Mouse (Mus musculus) right cerebral cortex, postnatal 10 days (tissue): ENCODE data around the gene Esrrg.

Source experiments
- DNase-seq, 2 experiments: peaks; one replicate each; pipeline ENCODE4 v3.0.0; 2021; ENCODE audit warnings: low spot score in 2 of 2

The Esrrg gene

DNA sequence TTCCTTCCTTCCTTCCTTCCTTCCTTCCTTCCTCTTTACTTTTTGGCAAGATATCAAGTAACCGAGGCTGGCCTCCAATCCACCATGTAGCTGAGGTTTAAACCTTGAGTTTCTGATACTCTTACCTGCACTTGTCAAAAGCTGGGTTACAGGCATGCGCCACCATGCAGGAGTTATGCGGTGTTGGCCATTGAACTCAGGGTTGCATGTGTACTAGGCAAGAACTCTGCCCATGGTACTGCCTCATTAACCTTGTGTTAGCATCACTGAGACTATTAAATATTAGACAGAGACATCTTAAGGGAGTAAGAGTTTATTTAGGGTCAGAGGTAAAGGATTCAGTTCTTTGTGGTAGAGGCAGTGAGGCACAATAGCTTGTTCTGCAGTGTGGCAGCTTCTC lies 161.6 kb downstream of the Esrrg start:
- no peak for DNase-seq

DNA sequence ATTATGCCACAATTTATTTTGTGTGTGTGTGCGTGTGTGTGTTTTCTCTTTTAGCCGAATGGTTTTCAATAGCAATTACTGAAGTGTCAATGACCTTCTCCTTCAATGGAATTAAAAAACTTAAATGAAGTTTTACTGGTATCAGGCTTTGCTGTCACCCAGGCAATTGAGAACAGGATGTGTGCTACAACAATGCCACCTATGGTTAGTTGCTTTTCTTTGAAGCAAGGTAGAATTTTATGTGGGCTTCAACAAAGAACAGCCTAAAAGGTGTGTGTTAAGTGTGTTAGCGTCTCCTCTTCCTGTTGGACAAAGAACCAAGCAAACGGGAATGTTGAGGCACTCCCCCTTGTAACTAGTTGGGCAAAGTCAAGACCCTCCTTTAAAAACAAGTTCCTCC lies 162.5 kb downstream of the Esrrg start:
- no peak for DNase-seq

DNA sequence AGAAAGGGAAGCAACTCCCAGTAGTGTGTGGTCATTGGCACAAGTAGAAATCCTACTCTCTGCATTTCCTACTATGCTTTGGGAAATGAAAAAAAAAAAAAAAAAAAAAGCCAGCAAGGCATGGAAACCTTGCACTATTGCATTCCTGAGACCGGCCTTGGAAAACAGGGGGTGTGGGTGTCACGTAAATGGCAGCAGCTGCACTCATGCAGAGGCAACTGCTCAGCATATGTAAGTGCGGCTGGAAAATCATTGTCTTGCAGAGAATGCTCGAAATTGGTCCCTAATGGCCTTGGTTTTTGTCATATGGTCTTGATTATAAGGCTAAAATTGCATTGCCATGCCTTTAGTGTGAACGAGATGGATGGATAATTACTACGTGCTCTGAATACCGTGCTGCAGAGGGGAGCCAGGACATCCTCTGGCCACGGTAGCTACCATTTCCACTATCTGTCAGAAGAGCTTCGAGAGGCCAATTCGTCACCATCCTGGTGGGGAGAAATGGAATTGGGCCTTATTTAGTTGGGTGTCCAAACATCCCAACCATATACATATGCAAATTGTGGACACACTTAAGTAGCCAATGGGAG lies 171.1 kb downstream of the Esrrg start:
- no peak for DNase-seq

DNA sequence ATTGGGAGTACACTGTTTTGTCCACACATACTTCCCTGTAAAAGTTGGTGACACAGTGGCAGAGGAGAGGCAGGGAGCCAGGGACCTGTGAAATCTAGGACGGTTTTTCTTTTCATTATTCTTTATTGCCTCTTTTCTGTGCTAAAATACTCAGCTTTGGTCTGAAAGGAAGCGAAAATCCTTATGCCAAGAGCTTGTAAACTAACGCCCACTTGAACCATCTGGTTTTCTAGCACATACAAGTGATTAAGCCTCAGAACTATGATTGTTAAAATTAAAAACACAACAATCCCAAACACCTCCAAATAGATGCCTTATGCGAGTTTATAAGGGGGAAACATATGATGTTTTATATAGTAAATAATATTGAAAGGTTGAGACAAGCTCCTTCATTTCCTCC lies 176.6 kb downstream of the Esrrg start:
- DNase-seq = peak; percentile 30 to 36

DNA sequence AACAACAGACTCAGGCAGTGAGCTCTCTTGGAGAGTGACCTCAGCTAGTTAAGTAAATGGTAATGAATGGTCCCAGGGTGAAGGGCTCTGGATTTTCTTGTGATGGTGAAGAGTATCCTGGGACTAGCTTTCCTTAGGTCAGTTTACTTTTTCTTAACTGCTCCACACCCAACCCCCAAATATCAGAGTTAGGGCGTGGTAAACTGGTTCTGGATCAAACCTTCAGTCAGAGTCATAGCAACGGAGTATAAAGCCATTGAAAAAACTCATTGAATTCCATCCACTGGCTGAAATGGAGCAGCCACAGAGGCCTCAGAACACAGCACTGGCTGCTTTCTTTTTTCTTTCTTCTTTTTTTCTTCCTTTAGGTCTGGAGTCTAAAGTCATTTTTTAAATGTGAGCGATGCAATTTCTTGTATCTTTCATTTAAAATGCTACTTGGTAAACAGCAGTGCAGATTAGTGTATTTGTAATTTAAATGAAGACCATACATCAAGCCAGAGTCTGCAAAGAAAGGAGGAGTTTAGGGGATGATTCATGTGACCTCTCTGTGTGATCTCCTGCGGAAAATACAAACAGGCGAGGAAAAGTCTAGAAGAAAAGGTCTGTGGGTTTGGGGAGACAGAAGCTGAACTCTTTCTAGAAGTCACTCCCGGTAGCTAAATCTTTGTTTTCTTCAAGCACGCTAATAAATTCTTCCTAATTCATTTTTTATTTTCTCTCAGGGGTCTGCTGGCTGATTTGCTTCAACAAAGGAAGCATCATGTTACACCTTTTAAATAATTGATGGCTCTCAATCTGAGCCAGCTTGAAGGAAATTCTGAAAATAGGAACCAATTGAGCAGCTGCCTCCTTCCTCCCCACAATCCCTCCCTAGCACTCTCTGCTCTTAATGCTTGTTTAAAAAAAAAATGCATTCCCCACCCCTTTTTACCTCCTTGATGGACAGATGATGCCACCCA lies 178.7 kb downstream of the Esrrg start:
- DNase-seq = no peak

DNA sequence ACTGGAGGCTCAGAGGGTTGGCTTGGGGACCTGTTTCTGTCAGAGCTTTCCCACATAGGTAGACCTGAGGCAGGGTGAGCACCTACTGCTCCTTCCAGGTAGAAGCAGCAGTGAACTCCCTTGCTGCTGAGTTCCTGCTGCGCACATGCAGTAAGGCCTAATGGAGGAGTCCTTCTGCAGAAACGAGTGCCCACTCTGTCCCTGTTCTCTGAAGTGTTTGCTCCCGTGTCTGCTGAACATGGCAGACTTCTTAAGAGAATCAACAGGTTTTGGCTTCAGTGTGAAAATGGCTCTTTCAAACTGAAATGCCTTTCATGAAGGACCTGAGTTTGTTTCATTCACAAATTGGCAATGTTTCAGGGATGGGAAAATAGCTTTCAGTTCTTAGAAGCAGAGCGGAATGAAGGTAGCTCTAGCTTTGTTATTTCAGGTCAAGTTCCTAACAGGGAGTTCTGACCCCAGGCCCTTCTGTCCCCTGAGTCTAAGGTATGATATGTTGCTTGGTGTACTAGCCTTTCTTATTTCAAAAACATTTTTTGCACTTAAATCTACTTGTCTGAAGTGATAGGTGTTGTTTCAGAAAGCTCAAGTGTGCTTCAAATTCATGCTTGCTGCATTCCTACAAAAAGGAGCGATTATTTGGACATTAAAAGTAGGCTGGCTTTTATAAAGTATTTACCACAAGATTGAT lies 185.8 kb downstream of the Esrrg start:
- no peak for DNase-seq

DNA sequence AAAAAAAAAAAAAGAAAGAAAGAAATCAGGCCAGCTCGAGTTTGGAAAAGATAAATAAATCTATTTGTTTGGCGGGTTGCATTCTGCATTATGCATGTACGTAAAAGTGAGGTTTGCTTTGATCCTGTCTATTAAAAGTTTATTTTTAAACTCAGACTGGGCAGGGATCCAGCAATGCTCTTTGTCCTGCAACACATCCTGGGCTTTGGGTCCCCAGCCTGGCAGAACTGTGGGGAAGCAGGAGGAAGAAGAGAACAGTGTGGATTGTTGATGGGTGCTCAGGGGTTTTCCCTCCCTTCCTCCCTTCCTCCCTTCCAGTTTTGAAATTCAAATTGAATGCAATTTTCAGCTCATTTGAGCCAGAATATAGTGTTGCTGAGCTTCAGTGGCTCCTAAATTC lies 187.0 kb downstream of the Esrrg start:
- DNase-seq = no peak

DNA sequence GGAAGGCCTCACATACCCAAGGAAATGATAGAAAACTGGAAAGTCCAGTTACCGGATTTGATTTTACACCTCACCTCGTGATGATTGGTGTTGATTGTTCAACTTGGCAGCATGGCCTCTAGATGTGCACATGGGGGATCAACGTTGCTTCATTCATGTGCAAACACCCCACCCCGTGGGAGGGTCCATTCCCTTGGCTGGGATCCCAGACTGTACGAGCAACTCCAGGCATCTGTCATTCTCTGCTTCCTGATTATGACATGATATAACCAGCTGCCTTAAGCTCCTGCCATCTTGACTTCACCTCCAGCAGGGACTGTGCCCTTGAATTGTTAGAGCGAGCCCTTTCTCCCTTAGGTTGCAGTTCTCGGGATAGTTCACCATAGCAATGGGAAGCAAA lies 190.7 kb downstream of the Esrrg start:
- no peak for DNase-seq

DNA sequence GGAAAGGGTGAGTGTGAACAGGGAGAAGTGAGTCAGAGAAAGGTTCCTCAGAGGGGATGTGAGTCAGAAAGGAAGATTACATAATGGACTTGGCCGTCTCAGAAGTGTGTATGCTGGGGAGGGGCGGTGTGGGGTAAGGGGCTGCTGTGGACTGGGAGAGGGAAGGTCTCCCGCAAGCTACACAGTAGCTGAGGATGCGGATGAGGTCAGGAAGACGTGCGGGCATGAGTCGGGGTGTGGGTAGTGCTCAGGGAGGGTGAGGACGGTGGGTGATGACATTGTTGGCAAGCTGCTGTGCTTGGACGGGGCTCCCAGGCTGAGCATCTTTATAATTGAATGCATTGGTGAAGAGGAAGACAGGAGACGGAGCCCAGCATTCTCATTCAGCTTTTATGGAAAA lies 192.2 kb downstream of the Esrrg start:
- DNase-seq = no peak

DNA sequence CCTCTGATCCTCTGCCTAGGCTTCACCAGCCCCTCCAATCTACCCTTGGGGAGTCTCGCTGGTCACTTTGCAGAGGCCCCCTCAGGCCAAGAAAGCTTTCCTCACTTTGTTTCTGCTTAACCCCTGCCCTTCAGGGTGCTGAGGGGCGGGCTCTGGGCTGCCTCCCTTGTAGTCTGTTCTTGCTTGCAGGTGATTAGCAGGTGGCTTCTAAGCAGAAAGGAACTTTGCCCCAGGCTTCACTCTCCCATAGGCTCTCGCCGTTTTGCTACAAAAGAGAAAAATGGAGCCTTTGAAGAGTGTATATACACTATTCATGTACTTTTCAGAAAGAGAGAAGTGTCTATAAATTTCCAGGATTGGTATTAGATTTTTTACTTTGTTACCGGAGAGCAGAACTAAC lies 195.0 kb downstream of the Esrrg start:
- DNase-seq = no peak

DNA sequence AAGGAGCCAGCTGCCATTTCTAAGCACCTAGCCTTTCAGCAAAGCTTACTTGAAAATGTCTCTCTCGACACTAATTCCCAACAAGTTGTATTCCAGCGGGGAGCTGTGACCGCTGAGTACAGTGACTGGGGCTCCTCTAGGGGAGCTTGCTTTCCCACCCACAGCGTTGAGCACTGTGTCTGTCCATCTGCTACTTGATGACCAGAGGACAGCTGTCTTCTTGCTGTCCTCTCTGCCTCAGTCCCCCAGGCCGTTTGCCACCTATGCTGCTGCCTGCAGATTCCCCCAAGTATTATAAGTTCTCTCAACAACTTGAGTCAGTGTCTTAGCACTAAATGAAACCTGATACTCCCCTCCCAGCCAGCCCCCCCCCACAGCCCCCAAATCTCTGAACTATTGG lies 195.4 kb downstream of the Esrrg start:
- DNase-seq = no peak

DNA sequence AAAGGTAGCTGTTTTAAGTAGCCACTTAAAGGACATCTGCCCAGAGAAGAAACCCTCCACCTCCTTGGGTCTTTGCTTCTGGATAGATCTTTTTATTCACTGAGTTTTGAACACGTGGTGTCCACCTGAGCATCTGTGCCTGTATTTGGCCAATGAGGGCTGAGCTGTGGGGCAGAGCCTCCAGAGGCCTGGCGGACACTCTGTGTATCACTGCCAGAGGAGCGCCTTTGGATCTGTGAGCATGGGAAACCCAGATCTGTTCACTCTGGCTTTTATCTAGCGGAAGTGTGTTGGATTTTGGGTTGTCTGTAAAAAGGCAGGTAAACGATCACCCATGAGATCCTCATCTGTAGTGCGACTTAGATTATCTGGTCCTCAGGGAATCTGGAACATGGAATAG lies 196.4 kb downstream of the Esrrg start:
- no peak for DNase-seq

DNA sequence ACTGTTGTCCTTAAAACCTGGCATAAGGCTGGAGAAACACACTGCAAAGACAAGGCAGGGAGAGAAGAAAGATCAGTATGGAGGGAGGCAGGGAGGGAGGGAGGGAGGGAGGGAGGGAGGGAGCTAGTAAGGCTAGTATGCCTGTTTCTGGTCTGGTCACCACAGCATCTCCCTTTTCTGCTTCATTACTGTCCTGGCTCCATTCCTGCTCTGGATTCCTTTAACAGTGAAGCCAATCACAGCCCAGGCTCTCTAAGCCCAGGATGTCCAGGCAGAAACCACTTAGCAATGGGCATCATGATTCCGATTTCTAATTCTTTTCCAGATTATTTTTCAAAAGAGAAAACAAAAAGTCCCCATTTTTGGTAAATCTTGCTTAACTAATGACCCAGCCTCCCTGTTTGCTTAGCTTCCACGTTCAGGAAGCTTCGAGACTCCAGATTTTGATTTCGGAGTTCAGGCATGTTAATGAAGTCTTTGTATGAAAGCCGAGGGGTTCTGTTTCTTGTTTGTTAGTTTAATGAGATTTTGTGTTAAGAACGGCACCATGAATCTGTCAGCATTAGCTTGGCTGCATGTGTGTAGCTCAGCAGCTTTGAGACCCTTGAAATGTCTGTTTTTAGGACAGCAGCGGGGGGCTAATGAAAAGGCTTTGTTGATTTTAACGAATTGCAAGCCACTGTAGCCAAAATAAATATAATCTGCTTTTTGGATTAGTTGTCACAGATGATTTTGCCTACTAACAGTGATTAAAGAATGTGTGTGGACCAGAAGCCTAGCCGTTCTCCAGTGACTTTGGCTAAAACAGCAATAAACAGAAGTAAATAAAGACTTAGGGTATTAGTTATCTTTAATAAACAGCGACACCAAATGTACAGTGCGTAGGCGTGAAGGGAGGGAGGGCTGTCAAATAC lies 199.1 kb downstream of the Esrrg start:
- no peak for DNase-seq

DNA sequence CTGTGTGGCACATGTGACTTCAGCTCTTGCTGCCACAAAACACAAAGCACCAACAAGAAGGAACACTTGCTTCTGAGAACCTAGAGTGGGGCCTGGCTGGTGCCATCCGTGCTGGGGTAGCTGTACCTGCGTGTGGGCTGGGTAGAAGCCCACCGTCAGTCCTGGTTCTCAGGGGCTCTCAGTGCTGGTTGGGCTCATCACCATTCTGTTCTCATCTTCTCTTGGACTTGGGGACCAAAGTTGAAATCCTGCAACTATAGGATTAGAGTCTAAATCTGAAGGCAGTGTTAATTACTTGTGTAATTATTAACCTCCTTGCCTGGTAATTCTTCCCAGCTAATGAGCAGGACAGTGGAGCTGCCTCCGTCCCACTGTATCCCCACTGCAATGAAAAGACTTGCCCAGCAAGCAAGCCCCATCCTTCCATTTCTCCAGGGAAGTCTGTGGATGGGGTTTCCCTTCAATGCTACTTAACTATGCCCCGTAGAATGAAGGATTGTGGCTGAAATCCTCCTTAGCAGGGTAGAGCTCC lies 199.9 kb downstream of the Esrrg start:
- DNase-seq = no peak

DNA sequence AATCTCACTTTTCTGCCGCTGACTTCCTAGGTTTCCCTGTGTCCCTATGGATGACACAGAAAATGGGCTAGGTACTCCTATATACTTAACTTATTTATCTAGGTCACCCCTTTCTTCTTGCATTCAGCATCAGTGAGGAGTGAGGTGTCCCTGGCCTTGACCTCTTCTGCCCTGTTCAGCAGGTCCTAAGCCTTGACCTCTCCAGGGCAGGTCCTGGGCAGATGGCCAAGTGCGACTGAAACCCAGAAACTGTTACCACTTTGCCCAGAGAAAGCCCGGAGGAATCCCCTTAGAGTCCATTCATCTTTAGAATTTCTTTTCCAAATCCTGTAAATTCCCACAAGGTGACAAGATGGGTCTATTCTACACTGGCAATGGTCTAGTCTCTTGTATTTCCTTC lies 201.0 kb downstream of the Esrrg start:
- no peak for DNase-seq

DNA sequence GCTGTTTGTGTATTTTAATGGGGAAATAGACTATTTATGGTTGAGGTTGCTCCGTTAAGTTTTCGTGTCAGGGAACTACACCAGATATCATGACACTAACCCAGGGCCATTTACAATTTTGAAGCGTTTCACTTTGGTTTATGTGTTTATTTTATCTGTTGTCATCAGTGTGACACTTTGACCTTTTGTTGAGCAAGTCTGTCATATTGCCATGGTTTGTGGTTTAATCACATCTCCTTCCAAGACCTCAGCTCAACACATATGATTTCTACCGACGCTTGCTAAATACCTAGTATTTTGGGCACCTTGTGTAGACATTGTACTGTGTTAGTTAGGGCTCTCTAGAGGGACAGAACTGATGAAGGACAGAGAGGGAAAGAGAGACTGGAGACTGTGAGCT lies 210.8 kb downstream of the Esrrg start:
- DNase-seq = no peak

DNA sequence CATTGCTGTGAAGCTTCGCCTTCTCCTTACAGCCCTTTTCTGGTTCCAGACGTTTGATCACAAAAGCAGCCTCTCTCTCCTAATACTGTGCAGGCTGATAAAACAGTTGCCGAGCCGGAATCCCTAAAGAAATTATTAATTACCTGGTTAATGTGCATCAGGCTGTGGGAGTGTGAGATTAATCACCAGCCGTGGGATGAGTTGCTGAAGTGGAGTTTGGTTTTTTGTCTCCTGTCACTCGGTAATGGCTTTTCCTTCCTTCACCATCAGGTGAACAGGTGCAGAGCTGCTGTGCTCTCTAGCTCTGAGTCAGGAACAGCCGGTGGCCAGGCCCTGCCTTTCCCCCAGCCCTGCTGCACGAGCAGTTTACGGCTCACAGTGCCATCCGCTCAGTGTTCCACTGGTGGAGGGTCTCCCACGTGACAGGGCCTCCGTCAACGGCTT lies 212.8 kb downstream of the Esrrg start:
- DNase-seq = no peak

DNA sequence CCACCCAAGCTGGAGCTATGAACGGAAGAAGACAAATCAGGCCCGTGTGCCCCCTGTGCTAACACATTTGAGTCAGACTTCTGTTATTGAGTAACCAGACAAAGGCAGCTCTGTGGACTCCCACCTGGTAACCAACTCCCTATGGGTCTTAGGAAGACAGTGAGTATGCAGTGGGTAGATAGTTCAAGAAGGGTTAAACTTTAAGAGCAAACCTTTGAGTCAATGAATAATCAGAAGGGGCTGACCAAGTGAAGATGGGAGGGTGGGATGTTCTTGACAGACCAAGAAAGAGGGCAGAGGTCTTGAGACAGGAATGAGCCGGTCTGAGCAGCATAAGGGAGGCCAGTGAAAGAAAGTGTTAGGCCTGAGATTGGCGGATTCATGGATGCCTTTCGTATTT lies 214.8 kb downstream of the Esrrg start:
- DNase-seq = no peak

DNA sequence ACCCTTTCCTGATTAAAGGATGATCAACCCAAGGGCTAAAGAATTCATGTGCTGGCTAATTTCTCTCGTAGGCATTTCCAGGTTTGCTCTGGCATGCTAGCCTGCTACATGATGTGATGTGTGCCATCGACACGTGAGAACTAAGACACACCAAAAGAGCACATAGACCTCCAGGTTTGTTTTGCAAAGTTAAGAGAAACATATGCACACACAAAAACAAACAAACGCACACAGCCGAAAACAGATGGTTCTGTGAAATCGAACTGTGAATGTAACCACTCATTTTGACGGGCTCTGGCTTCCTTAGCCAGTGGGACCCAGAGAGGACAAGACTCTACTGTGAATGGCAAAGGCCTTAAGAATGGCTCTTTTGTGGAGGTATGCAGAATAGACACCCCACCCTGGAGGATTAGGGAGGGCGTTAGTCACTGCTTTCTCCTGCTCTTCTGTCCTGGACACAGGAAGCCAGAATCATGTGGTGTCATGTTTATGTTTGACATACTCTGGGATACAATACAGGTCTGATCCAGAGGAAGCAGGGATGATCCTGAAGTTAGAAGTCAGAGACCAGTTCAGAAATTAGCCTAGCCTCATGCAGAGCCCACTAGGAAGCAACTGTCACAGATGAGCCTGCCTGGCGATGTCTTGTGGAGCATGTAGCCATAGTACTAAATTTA lies 217.0 kb downstream of the Esrrg start:
- DNase-seq = no peak

DNA sequence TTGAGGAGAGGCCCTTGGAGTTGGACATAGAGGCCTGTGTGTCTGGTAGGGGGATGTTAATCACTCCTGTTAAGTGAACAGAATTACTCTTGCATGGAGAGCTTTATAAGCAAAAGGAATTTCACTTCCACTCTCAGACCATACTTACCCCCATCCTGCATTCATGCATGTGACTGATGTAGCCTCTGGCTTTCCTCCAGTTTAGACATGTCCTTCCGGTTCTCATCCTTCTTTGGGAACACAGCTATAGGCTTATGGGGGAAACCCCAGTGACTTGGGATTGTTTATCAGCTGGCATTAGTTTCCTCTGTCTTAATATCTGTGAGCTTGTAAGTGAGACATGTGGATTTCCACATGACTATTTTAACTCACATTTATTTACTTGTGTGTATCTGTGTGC lies 217.5 kb downstream of the Esrrg start:
- DNase-seq = no peak

DNA sequence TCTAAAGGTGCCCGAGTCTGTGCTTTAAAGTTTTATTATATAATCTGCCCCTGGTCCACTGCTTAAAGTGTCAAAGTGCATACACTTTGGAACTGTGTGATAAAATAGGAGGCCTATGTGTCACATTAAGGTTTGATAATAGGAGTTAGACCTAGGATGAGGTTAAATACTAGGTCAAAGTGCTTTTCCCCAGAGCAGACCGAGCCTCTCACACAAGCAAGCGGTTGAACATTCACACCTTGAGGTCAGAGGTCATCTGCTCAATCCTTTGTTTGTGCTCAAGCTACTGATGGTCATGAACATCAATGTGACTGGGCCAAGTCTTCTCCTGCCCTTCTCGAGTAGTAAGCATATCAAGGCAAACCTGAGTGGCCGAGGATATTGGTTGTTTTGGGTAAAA lies 218.3 kb downstream of the Esrrg start:
- no peak for DNase-seq
